Mouse (Mus musculus) hindlimb bud, embryonic 11.5 days (tissue): ENCODE measurements around the gene Shprh.
A peak's percentile ranks its signal among the peaks of the same experiment; 100 is the strongest.
"Not testable (repeated sequence)": the region's sequence is repeated elsewhere in the genome, so short reads cannot be mapped to it uniquely, and the experiment has no call there.

ENCODE experiments used
- DNase-seq: peaks from one replicate; pipeline ENCODE4 v3.0.0-alpha.2; 2012; ENCODE audit warnings: low read depth, low spot score; ENCODE audit errors: extremely low spot score

Gene Shprh

GRCm38 (mm10) chr10:11148884-11149741 is at the start of gene Shprh:
Gene Shprh, plus strand, starts transcription at chr10:11149427.
- DNase-seq: peak; percentile 98

GRCm38 (mm10) chr10:11121781-11122180 is 27.4 kb upstream of the Shprh start:
- DNase-seq: no peak

- no peak for DNase-seq
These were observed 3.6 kb upstream of the Shprh start for GRCm38 (mm10) chr10:11145580-11145979.

- no peak for DNase-seq
These were observed 781 bp upstream of the Shprh start for GRCm38 (mm10) chr10:11148446-11148845.

- DNase-seq: no peak
These were observed 507 bp downstream of the Shprh start for GRCm38 (mm10) chr10:11149742-11150125.

- no peak for DNase-seq
These were observed 2.4 kb downstream of the Shprh start for GRCm38 (mm10) chr10:11151644-11152043.

- no peak for DNase-seq
These were observed 7.8 kb downstream of the Shprh start for GRCm38 (mm10) chr10:11157039-11157438.

GRCm38 (mm10) chr10:11164537-11164936 is 15.3 kb downstream of the Shprh start:
- DNase-seq: no peak

- no peak for DNase-seq
These were observed 21.0 kb downstream of the Shprh start for GRCm38 (mm10) chr10:11170252-11170651.

GRCm38 (mm10) chr10:11171615-11172014 is 22.4 kb downstream of the Shprh start:
- DNase-seq: no peak

GRCm38 (mm10) chr10:11172519-11172918 is 23.3 kb downstream of the Shprh start:
- DNase-seq: no peak

- no peak for DNase-seq
These were observed 26.7 kb downstream of the Shprh start for GRCm38 (mm10) chr10:11175801-11176482.

GRCm38 (mm10) chr10:11180077-11180476 is 30.9 kb downstream of the Shprh start:
- no peak for DNase-seq

GRCm38 (mm10) chr10:11197341-11197740 is 48.1 kb downstream of the Shprh start:
- DNase-seq: no peak

- no peak for DNase-seq
These were observed 49.1 kb downstream of the Shprh start for GRCm38 (mm10) chr10:11198346-11198745.

- no peak for DNase-seq
These were observed 50.8 kb downstream of the Shprh start for GRCm38 (mm10) chr10:11199980-11200379.

- not testable (repeated sequence) for DNase-seq
These were observed 56.7 kb downstream of the Shprh start for GRCm38 (mm10) chr10:11205883-11206282.

- no peak for DNase-seq
These were observed 59.4 kb downstream of the Shprh start for GRCm38 (mm10) chr10:11208670-11209069.

GRCm38 (mm10) chr10:11212003-11212402 is 62.8 kb downstream of the Shprh start:
- no peak for DNase-seq

- DNase-seq: no peak
These were observed 77.2 kb downstream of the Shprh start for GRCm38 (mm10) chr10:11226442-11226841.

- DNase-seq: no peak
These were observed 80.4 kb downstream of the Shprh start for GRCm38 (mm10) chr10:11229545-11230178.

GRCm38 (mm10) chr10:11233208-11233607 is 84.0 kb downstream of the Shprh start:
- no peak for DNase-seq
